Mouse (Mus musculus): ENCODE measurements at regions not wholly inside any gene's neighbourhood (a gene's known extent, or its start where the extent isn't known, plus 50 kb on each side); places are given as distances from the start of the nearest gene placed in this dataset.

GRCm38 (mm10) chrX:15913795-15914500, 608.7 kb upstream of the Cypt1 start:
- intact Hi-C loops (cut with DNase I), result no loop called here
- peak; percentile 1 to 8 for DNase-seq (ENCODE audit: low spot score in 2 of 2)

Measured in left cerebral cortex, postnatal 14 days (tissue).